Mouse (Mus musculus) liver, embryonic 16.5 days (tissue): ENCODE measurements around the gene Rora. TPM values are rescaled to one million over a fixed set of nuclear protein-coding genes. Genes with fewer than 3 reads are reported as not detected.

Experiments
- ATAC-seq: fragments of 200-750 bp; cut with Nextera tagmentation; 2 replicates; pipeline ENCODE4 v1.8.0; 2017; ENCODE audit warnings: low read depth, mild to moderate bottlenecking, moderate number of reproducible peaks, moderate library complexity
- H3K27ac ChIP-seq: fragments of 300-500 bp; sonication (generic); 2 replicates; pipeline ENCODE4 v1.5.1; 2014; ENCODE audit warnings: mild to moderate bottlenecking, low read length
- H3K27me3 ChIP-seq: fragments of 300-500 bp; sonication (generic); 2 replicates; pipeline ENCODE4 v1.6.1; 2014; ENCODE audit warnings: low read depth, low read length, mixed read lengths; ENCODE audit not compliant: control insufficient read depth, insufficient read depth
- H3K36me3 ChIP-seq: fragments of 300-500 bp; sonication (generic); 2 replicates; pipeline ENCODE4 v1.6.1; 2014; ENCODE audit warnings: mild to moderate bottlenecking; ENCODE audit not compliant: control insufficient read depth, insufficient read depth
- H3K4me1 ChIP-seq: fragments of 300-500 bp; sonication (generic); 2 replicates; pipeline ENCODE4 v1.6.1; 2014; ENCODE audit warnings: low read depth, low read length, mixed read lengths; ENCODE audit not compliant: control insufficient read depth
- H3K4me2 ChIP-seq: fragments of 300-500 bp; sonication (generic); 2 replicates; pipeline ENCODE4 v1.6.1; 2014; ENCODE audit warnings: low read depth, low read length, mixed read lengths
- H3K4me3 ChIP-seq: fragments of 300-500 bp; sonication (generic); 2 replicates; pipeline ENCODE4 v1.5.1; 2014; ENCODE audit warnings: low read depth, mild to moderate bottlenecking, low read length
- H3K9ac ChIP-seq: fragments of 300-500 bp; sonication (generic); 2 replicates; pipeline ENCODE4 v1.6.1; 2014; ENCODE audit warnings: low read depth, low read length
- H3K9me3 ChIP-seq: fragments of 300-500 bp; sonication (generic); replicated peaks from 2 replicates; pipeline ENCODE4 v1.6.1; 2016; ENCODE audit warnings: low read length; ENCODE audit not compliant: control insufficient read depth
- WGBS: fragments of 180-500 bp; shearing (Covaris S2); extraction: QIAGEN DNeasy Blood & Tissue Kit; methylation state at CpG from one replicate; pipeline ENCODE4 v1.1.7; 2014; ENCODE audit not compliant: insufficient replicate concordance; 5-methylcytosine and 5-hydroxymethylcytosine counted together
- polyA plus RNA-seq: library from polyadenylated mRNA; unstranded; fragments of >200 nt; fragmentation: Nextera tagmentation; extraction: Ambion mirVana; gene quantifications from 2 replicates; pipeline ENCODE4 v1.2.1, GENCODE M21; 2015

The Rora gene
- polyA plus RNA-seq, 1 experiment from 2014 or later: 10.6 TPM

DNA sequence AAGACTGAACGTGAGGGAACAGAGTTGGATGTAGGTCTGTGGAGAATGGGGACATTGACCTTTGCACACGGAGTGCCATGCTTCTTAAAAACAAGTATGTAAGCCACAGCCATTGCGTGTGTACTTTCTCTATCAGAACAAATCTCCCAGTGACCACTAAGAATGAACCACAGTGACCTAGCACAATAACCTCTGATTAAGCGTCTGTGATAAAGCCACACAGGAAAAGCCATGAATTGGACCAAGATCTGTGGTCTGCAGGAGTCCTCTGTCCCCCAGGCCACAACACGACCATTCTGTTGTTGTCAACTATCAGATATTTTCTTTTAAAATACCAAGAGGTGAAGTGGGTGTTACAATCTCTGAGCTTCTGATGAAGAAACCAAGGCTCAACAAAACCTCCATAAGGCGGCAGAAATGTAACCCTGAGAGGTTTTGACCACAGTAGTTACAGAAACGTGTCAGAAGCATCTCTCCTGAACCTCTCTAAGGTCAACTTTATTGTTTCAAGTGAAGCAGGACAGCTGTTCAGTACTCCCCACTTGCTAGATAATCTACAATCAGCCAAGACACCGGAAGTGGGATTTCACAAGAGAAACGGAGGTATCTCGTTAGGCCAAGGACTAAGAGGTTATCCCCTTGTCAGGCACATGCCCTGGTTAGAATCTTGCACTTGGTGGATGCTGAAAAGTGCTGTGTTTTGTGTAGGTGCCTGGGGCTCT lies 666.5 kb downstream of the Rora start:
- Histone ChIP-seq H3K4me3 (no peak overlapping the region), H3K36me3 (no peaks in the 10 kb centered on the region), H3K27me3 (no peaks in the 10 kb centered on the region), H3K9me3 (no peaks in the 10 kb centered on the region), H3K9ac (no peak overlapping the region), H3K27ac (peak overlapping the region; percentile 41), H3K4me1 (peaks cover 5% of the 10 kb centered on the region), H3K4me2 (no peak overlapping the region)
- 17% methylated on average over 10 of the region's 10 CpGs for WGBS
- ATAC-seq: peak; percentile 74

DNA sequence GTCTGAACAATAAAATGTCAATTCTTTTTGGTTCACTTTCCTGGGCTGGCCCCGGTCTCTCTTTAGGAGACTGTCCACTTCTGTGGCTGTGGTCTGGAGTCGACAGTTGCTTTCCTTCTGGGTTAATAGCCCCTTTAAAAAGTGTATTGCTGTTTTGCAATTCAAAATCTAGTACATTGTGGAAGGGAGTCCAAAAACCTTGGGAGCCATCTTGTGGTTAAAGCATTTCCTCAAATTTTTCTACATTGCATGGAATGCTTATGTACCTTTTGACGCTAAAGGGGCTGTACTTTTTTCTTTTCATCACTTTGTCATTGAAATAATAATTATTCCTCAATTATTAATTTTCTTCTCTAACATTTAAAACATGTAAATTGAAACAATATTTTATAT lies 667.0 kb downstream of the Rora start:
- Histone ChIP-seq H3K27me3 (no peaks in the 10 kb centered on the region), H3K4me2 (no peak overlapping the region), H3K4me3 (no peak overlapping the region), H3K9ac (no peak overlapping the region), H3K27ac (peak overlapping the region; percentile 41), H3K9me3 (no peaks in the 10 kb centered on the region), H3K4me1 (peaks cover 5% of the 10 kb centered on the region), H3K36me3 (no peaks in the 10 kb centered on the region)
- 29% methylated on average over 3 of the region's 3 CpGs for WGBS
- ATAC-seq: no peak

DNA sequence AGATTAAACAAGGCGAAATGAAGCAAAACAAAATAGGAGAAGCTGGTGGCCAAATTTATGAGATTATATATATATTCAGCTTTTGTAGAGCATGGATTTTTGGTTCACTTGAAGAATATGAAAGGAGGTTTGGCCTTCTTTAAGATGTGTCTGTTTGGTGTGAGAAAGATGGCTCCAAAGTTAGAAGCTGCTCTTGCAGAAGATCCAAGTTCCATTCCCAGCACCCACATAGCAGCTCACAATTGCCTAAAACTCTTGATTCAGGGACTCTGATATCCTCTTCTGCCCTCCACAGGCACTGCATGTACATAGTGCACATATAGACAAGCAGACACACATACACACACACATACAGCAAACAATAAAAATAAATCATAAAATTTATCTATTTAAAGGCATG lies 668.4 kb downstream of the Rora start:
- H3K9ac ChIP-seq: no peak overlapping the region
- no peak overlapping the region for H3K27ac ChIP-seq
- H3K4me3 ChIP-seq: no peak overlapping the region
- 66% methylated on average over 1 of the region's 1 CpGs for WGBS
- peaks cover 5% of the 10 kb centered on the region for H3K4me1 ChIP-seq
- H3K4me2 ChIP-seq: no peak overlapping the region
- ATAC-seq: no peak
- H3K9me3 ChIP-seq: no peaks in the 10 kb centered on the region
- no peaks in the 10 kb centered on the region for H3K36me3 ChIP-seq
- H3K27me3 ChIP-seq: no peaks in the 10 kb centered on the region

DNA sequence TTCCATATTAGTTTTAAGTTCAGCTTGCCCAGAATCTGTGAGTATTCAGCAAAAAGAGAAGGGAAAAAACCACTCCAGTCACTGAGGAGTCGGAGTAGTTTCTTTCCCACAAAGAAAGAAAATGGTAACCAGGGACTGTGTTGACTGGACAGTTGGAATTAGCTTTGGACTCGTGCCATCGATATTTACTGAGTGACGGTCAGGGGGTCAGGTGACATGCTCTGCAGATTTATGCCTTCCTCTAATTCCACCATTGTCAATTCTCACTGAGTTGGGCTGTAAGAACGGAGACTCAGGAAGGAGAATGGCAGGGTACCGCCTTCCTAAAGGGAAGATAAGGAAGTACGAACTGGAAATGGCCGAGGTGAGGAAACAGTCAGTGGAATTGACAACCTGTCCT lies 670.2 kb downstream of the Rora start:
- Histone ChIP-seq H3K9me3 (no peaks in the 10 kb centered on the region), H3K4me2 (peak overlapping the region; percentile 29), H3K4me3 (no peak overlapping the region), H3K4me1 (peaks cover 5% of the 10 kb centered on the region), H3K36me3 (no peaks in the 10 kb centered on the region), H3K27ac (peak overlapping the region; percentile 60), H3K27me3 (no peaks in the 10 kb centered on the region), H3K9ac (no peak overlapping the region)
- peak; percentile 65 for ATAC-seq
- WGBS: 27% methylated on average over 8 of the region's 8 CpGs

DNA sequence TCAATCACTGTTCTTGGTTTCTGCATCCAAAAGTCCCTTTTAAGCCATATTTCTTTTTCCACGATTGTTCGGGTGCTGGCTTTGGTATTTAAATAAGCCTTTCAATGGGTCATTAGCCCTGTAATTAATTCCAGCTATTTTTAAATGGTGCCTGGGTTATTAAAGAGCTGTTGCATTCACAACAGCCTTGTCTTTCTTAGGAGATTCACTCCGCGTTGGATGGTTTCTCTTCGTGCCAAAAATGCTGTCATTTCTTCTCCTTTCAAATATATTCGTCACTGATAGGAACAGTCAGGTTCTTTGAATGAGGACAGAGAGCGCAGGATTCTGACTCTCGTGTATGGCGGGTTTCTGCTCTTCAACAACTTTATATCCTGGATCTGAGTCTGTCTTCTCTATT lies 673.5 kb downstream of the Rora start:
- no peak for ATAC-seq
- Histone ChIP-seq H3K4me1 (no peaks in the 10 kb centered on the region), H3K36me3 (no peaks in the 10 kb centered on the region), H3K27me3 (no peaks in the 10 kb centered on the region), H3K4me3 (no peak overlapping the region), H3K27ac (no peak overlapping the region), H3K4me2 (no peak overlapping the region), H3K9ac (no peak overlapping the region), H3K9me3 (no peaks in the 10 kb centered on the region)
- 68% methylated on average over 9 of the region's 9 CpGs for WGBS

DNA sequence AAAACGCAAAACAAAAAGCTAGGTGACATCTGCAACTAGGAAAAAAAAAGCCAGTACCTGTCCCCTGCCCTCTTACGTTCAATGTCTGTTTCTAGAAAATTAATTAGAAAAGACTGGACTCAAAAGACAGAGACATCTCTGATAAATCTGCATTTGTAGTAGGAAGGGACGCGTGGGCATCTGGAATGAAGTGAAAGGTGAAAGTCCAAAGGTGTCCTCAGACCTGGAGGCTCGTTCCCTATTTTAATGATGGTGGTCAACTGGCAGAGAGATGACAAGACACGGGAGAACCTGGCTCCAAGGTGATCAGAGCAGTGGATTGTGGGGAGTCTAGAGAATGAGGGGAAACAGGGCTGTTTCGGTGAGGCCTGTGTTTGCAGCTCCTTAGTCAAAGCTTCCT lies 674.0 kb downstream of the Rora start:
- Histone ChIP-seq H3K4me2 (no peak overlapping the region), H3K27ac (no peak overlapping the region), H3K9me3 (no peaks in the 10 kb centered on the region), H3K4me3 (no peak overlapping the region), H3K36me3 (no peaks in the 10 kb centered on the region), H3K27me3 (no peaks in the 10 kb centered on the region), H3K4me1 (no peaks in the 10 kb centered on the region; the same call in 1 of the 2 replicates), H3K9ac (no peak overlapping the region)
- 59% methylated on average over 7 of the region's 7 CpGs for WGBS
- ATAC-seq: no peak

DNA sequence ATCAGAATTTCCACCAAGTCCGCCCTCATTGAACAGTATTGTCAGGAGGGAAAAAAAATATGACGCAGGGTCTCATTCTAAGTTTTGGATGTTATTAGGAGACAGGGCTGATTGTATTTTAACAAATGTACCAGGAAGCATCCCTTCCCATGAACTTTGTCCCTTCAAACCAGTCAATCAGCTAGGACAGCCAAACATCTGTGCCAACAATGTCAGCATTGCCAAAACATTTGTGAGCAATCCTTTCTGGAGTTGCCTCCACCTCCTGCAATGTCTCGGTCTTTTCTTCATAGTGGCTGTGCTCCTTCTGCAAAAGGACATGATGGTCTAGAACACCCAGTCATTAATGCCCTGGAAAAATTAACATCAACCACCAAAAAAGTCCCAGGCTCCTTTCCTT lies 678.2 kb downstream of the Rora start:
- no peak overlapping the region for H3K9ac ChIP-seq
- H3K9me3 ChIP-seq: no peaks in the 10 kb centered on the region
- H3K4me3 ChIP-seq: no peak overlapping the region
- 58% methylated on average over 3 of the region's 3 CpGs for WGBS
- no peak overlapping the region for H3K27ac ChIP-seq
- H3K4me2 ChIP-seq: no peak overlapping the region
- ATAC-seq: no peak
- peaks cover 10% of the 10 kb centered on the region for H3K4me1 ChIP-seq
- H3K27me3 ChIP-seq: no peaks in the 10 kb centered on the region
- H3K36me3 ChIP-seq: no peaks in the 10 kb centered on the region

DNA sequence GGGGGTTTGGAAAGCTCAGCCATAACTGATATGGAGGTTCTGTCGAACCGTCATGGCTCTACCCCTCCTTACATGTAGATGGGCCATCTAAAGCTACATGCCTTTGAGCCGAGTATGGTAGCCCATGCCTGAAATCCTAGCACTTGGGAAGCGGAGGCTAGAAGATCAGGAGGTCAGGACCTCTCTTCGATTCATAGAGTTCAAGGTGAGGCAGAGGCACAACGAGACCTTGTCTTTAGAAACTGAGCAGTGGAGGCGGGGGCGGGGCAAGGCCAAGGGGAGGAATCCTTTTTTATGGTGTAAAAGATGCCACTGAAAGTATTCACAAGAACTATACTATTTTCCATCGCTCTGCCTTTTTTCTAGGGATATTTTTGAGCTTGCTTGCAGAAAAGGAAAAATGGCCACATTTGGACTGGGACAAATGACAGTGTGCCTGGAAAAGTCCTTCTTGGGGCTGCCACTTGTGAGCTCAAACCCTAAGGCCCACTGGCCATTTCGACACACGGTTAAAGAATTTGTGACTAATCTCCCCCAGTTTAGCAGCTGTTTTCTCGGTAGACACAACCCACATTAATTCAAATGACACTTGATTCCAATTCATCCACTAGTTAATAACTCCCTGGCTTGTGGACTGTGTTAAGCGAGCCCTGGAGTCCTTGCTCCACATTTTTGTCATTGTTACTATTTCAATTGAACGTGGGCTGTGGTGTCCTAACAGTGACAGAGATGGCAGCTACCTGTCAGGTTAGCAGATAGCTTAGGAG lies 679.4 kb downstream of the Rora start:
- no peak for ATAC-seq
- no peaks in the 10 kb centered on the region for H3K9me3 ChIP-seq
- WGBS: 59% methylated on average over 14 of the region's 14 CpGs
- H3K4me2 ChIP-seq: no peak overlapping the region
- no peak overlapping the region for H3K4me3 ChIP-seq
- H3K36me3 ChIP-seq: no peaks in the 10 kb centered on the region
- no peaks in the 10 kb centered on the region for H3K27me3 ChIP-seq
- no peak overlapping the region for H3K9ac ChIP-seq
- peaks cover 10% of the 10 kb centered on the region for H3K4me1 ChIP-seq
- peak overlapping the region; percentile 73 for H3K27ac ChIP-seq

DNA sequence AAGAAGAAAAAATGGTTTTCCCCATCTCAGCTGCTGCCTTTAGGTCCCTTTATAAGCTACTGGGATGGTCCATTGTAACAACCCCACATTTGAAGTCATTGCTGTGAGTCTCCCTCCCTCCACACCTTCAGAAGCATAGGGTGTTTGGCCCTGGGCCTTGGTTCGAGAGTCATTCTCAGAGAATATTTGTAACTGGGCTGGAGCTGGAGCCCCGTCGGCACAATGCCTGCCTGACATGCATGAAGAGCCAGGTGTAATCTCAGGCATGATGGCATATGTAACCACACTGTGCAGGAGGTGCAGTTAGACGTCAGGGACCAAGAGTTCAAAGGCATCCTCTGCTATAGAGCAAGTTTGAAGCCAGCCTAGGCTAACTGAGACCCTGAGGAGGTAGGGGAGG lies 680.1 kb downstream of the Rora start:
- Histone ChIP-seq H3K36me3 (no peaks in the 10 kb centered on the region), H3K4me1 (peaks cover 10% of the 10 kb centered on the region), H3K9me3 (no peaks in the 10 kb centered on the region), H3K27ac (peak overlapping the region; percentile 73), H3K9ac (no peak overlapping the region), H3K4me2 (no peak overlapping the region), H3K4me3 (no peak overlapping the region), H3K27me3 (no peaks in the 10 kb centered on the region)
- ATAC-seq: no peak
- 52% methylated on average over 4 of the region's 4 CpGs for WGBS
